Mouse (Mus musculus): Measurements from ENCODE around the gene Ddn.

DNA sequence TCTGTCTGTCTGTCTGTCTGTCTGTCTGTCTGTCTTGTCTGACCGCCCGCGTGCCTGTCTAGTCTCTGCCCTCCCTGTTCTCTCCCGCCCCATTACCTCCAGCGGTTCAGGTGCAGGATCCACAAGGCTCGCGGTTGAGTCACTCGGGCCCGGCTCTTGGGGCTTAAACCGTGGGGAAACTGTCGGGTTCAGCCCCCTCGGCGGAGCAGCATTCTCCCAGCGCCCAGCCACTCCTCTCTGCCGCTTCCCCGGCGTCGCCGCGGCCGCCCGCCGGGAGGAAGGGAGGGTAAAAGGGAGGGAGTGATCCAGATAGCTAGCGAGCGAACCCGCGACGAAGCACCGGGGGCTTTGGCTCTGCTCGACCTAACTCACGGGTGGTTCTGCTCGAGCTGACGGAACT, 31.5 kb downstream of the Ddn start, which contains the start of gene Wnt10b:
- TF ChIP-seq POLR2A (IDR thresholded peaks at IDR 0.05; ENCODE audit: borderline replicate concordance, extremely low read depth, insufficient read depth, insufficient read length, poor library complexity, severe bottlenecking) (no peak), CTCF (IDR thresholded peaks at IDR 0.05; ENCODE audit: borderline replicate concordance, extremely low read depth, insufficient read depth, insufficient read length) (no peak)

Measured in brain, embryonic 14.5 days (tissue).